Mouse (Mus musculus) cerebellum, adult 11 months (tissue): ENCODE results near the gene Nek2.

Experiments used
- DNase-seq: peaks from one replicate; pipeline ENCODE4 v3.0.0; 2022

Gene Nek2

DNA sequence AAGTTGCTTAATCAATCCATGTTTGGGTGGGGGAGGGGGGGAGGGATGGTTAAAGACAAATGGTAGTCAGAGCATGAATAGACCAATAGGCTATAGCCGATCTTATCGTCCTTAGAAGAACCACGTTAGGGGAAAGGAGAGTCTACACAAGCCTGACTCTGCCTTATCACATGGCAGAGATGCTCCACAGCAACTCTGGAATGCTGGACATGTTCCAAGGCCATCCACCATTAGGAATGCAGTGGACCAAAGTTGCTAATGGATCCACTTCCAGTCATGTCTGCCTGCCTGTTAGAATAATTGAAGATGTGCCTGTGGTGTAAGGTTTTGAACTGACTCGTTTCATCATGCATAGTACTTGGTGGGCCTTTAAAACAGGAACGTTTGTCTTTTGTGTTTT is 40.0 kb downstream of the Nek2 start:
- no peak for DNase-seq

DNA sequence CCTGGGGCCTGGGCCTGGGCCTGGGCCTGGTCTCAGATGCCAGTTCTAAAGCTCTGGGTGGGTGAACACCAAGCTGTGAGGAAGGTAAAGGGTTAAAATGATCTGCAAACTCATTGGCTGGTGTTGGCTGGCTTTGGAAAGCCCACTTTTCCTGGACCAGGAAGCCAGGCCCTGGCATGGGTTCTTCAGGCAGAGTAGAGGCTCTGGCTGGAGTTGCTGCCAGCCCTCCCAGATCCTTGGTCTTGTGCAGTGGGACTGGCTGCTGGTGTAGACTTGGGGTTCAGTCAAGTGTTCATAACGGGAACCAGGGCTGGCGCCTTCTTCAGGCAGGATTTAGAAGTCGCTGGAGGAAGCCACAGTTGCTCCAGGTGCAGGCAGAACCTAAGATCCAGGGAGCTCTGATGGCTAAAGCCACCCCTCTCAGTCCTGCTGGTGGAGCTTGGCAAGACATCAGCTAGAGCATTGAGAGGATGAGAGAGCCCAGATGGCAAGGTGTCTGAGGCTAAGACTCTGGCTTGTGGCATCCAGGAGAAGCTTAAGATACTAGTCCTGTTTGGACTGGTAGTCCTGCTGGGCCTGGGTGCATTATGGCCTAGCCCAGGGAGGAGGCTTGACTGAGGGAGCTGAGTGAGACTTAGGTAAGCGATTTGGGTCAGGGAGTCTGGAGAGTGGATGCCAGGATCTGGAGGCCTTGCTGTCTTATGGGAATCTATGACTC is 42.7 kb downstream of the Nek2 start:
- peak; percentile 8 for DNase-seq

DNA sequence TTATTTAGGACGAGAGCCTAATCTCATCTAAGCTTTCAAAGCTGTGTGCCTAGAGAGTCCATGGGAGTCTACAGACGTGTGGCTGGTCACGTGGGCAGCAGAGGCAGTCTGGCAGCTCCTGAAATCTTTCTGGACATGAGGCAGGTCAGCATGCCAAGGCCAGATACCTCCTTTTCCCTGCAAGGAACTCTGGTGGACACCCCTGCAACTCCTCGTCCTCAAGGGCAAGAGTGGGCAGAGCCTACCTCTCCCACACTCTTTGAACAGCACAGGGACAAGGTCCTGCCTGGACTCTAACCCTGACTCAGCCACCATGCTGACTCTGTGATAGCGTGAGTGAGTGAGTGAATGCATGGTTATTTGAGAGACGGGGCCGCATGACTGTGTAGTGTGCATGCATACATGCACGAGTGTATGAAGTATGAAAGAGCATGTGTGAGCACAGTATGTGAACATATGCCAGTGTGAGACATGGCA is 43.3 kb downstream of the Nek2 start:
- DNase-seq, result no peak

DNA sequence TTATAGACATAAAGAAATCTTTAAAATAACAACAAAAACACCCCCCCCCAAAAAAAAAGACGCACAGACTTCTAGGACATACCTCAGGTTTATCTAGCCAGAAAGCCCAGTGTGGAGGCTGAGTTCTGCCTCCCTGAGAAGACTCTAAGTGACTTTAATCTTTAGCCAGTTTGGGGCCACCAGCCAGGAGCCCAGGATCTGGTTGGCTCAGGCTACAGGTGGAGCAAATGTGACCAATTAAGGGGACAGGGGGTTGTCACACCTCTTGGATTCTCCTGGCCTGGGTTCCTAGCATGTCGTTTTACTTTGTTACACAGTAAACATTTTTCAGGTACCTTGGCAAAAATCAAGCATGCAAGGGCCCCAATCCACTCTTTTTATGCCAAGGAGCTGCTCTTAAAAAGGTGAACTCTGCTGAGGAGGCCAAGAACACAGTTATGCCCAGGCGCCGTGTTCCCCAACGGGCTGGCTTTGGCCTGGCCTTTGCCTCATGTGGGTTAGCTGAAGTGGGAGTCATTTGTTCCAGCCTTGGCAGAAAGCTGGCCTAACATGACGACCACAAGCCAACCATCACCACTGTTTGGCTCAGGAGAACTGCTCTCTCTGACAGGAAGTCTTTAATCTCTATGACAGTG is 50.9 kb downstream of the Nek2 start:
- no peak for DNase-seq

DNA sequence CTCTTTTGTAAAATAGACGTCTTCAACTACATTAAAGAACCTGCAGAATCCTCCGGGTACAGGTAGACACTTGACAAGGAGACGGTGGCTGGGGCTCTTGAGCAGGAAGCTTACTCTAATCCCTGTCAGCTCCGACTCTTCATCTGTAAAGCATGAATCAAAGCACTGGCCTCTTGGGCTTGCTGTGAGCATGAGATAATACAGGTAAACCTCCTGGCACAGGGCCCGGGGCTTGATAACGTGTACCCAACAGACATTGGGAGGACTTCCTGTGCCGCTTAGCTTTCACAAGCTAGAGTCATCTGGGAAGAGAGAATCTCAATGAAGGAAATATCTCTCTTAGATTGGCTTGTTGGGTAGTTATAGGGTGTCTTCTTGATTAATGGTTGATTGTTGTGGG is 53.8 kb downstream of the Nek2 start:
- no peak for DNase-seq

DNA sequence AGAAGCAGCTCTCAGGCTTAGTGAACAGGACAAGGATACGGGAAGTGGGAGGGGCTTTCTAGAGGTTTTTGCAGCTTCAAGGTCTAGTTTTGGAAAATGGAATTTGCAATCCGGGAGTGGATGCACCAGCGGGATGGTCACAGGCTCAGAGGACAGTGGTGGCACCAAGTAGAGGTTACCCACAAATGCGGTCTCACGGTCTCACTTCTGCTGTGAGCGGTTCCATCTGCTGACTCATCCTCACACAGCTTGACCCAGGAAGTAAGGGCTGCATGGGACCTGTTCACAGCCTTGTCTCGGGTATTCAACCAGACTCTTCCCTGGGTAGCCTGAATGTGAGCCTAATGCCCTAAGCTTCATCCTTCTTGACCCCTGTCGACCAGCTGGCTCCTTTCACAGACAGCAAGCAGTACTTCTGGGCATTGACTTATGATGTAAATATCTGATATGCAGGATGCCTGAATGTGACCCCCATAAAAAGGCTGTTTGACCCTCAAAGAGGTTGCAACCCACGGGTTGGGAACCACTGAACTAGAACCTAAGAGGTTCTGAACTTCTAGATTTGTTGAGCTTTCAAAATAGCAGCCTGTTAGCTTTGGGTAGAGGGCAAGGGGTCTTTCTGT is 54.5 kb downstream of the Nek2 start:
- DNase-seq, result no peak

DNA sequence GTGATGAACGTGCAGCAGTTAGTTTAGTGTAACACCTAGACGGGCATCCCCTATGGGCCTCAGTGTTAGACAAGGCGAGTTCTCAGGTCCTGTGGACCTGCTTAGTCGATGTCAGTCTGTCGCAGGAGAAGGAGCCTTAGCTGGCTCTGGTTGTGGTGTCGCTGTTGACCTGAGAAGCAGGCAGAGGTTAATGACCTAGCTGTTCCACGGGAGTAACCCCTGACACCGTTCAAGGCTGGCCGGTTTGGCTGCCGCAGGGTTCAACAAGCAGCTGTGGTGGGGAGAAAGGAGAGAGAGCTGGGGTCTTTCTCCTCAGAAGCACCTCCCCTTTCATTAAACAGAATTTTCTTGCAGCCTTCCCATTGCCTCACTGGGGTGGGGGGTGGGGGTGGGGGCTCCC is 56.4 kb downstream of the Nek2 start:
- DNase-seq, result no peak

DNA sequence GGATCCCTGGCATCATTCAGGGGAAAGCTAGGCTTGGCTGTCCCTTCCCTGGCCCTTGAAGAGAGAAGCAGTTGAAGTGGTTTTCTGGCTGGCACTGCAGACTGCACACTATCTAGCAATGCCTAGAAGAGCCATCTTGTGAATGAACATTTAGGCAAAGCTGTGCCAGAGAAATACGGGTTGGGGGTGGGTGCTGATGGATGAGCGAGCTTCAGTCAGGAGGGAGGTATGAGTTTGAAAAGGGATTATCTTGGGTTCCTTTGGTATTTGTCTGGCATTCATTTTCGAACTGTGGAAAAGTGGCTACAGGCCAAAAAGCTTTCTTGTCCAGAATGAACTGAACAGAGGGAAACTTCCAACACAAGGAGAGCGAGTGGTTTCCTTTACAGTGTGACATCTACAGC is 57.3 kb downstream of the Nek2 start:
- DNase-seq, result no peak

DNA sequence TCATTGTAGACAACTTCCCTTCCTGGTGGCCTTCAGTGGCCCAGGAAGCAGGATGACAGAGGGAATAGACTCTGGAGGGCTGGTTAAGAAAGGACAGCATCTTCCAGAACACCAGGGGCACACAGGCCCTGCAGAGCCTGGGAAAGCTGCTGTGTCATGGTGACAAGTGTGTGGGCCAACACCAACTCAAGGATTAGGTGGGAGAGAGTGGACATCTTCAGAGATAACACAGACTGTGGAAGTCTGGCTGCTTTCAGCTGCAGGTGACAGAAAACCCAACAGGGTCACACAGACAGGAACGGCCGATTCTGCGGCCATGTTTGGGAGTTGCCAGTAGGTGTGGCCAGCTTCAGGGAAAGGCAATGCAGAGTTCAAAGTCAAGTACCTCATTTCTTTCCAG is 59.0 kb downstream of the Nek2 start:
- no peak for DNase-seq

DNA sequence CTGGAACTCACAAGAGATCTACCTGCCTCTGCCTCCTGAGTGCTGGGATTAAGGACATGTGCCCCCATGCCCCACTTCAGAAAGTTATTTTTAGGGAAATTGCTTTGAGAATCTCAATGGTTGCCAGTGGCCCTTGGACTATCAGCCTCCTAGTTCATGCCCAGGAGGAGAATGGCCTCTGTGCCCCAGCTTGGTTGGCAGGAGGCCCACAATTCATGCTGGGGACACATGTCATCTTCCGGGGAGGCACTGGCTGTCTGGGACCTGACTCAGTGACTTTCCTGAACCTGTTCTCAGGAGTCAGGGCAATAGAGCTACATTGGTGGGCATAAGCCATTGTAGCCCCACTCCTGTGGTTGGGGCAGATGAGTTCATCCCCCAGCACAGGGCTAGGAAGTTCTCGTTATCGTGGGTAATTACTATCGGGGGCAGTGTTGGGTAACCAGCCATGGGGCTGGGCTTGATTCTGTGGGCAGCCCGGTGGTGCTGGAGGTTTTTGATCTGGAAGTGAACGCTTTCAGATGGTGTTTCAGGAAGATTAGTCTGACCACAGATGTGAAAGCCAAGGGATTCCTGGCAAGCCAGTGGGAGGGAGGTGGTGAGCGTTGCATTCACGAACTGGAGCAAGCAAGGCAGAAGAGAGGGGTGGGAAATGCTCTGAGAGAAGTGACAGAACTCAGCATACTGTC is 59.8 kb downstream of the Nek2 start:
- no peak for DNase-seq

DNA sequence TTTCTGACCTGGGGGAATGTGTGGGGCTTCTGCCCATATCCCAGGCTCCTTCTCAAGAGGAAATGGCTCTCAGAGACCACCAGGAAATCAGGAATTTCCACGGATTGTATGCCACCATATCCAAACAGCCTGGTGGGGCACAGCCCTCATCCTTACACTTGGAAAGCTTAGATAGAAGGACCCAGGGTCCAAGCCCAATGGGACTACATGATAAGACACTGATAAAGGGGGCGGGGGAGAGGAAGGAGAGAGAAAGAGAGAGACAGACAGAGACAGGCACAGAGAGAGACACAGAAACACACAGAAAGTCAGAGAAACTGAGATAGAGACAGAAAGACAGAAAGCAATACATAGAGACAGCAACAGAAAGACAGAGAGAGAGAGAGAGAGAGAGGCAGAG is 60.4 kb downstream of the Nek2 start:
- DNase-seq, result no peak
